Mouse (Mus musculus) thymus, adult 2 months (tissue): ENCODE measurements at regions not wholly inside any gene's neighbourhood (a gene's known extent, or its start where the extent isn't known, plus 50 kb on each side); places are given as distances from the start of the nearest gene placed in this dataset.

Experiments
- CTCF ChIP-seq: fragments of 200-500 bp; IDR thresholded peaks from 2 replicates; pipeline ENCODE4 v1.5.1; 2012; ENCODE audit warnings: mild to moderate bottlenecking, control low read depth, low read length, moderate library complexity, borderline replicate concordance; ENCODE audit not compliant: control insufficient read depth, poor library complexity, insufficient read depth; ENCODE audit errors: extremely low read depth
- POLR2A ChIP-seq: fragments of 200-500 bp; IDR thresholded peaks from 2 replicates; pipeline ENCODE4 v1.6.1; 2012; ENCODE audit warnings: mild to moderate bottlenecking, low read length, control low read depth, moderate library complexity; ENCODE audit not compliant: control insufficient read depth, poor library complexity, insufficient read depth; ENCODE audit errors: extremely low read depth

- TF ChIP-seq CTCF (no peak), POLR2A (no peak)
Measured at GRCm38 (mm10) chr13:110769210-110769609, 374.4 kb downstream of the Plk2 start.
